Mouse (Mus musculus) telencephalon, adult 2 months (tissue): Measurements from ENCODE around the gene Cpm.
A peak's percentile ranks its signal among the peaks of the same experiment; 100 is the strongest.

Experiments used
- DNase-seq: peaks from one replicate; pipeline ENCODE4 v3.0.0-alpha.2; 2011; ENCODE audit warnings: low read depth, low spot score

The Cpm gene

DNA sequence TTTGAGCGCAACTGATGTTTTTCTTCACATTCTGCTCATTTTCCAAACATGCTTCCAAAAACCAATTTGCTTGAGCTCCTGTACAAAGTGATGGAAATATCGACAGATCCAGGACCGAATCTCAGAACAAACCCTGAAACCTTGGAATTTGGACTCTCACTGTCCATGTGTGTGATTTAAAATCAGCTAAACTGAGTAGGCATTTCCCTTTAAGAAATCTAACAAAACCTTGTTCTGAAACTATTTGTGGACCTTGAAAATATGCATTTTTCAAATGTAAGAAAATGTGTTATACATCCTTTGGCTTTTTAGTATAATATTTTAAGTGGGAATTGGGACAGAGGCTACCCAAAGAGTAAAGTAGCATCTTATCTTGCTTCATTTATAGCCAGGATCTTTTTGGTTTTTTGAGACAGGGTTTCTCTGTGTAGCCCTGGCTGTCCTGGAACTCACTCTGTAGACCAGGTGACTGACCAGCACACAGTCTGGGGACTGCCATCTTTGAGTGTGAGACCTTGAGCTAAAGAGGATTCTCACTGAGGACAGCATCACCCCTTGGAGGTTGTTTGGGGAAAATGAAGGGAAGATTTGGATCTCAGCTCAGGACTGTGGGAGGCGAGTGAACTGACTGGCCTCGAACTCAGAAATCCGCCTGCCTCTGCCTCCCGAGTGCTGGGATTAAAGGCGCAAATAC, 5.9 kb downstream of the Cpm start:
- DNase-seq, result no peak

DNA sequence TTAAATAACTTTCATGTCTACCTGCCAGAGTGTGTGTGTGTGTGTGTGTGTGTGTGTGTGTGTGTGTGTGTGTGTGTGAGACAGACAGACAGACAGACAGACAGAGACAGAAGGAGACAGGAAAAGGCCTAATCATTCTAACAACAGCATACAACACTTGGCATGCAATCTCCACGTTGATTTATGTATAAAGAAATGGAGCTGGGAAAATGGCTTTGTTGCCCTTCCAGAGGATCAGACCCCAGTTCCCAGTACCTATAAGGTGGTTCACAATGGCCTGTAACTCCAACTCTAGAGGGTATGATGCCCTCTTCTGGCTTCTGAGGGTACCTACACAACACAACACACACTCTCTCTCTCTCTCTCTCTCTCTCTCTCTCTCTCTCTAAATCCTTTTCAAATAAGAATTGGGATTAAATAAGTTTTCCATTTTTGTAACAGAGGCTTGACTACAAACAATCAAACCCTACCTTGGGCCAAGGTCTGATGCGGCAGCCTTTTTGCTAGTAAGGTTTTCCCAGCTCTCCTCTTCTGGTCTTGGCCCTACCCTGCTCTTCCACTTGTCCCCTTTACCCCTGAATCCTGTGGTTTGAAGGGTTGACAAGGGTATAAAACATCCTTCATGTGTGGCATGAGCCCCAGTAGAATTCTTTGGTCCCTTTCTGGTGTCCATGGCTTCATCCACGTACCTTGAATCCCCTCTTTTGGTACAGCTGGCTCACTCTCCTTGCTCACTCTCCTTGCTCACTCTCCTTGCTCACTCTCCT, 6.7 kb downstream of the Cpm start:
- no peak for DNase-seq

GRCm38 (mm10) chr10:117637062-117637744, 7.9 kb downstream of the Cpm start:
- no peak for DNase-seq

DNA sequence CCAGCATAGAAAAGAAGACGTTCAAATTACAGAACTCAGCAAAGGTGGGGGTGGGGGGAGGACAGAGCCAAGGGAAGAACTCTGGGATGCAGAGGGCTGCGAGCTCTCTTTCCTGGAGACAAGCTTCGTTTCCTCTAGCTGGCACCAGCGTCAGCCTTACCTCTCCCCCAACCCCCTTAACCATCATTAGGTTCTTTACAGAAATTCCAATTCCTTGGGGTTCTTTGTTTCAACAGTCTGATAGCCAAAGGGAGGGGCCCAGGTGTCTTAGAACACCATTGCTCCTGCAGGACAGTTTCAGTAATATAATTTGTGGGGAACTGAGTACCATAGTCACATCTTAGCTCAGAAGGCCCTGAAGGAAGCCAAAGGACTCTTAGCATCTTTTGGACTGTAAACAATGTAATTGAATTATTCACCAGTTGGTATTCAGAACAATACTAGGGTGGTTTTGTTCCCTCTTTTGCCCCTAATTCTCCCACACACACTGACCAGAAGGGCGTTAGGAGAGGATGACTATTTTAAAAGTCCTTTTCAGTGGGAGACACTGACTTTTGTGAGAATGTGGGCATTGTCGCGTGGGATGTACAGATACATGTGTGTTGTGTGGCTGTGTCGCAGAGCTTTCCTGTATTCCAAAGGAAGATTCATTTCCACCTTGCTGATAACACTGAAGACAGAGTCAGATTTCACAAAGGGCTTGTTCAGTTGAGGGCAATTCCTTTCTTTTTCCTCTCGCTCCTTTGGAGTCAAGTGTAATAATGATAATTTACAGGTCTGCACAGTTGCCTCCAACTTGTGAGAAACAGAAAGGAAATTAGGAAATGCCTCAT, 8.7 kb downstream of the Cpm start:
- no peak for DNase-seq

DNA sequence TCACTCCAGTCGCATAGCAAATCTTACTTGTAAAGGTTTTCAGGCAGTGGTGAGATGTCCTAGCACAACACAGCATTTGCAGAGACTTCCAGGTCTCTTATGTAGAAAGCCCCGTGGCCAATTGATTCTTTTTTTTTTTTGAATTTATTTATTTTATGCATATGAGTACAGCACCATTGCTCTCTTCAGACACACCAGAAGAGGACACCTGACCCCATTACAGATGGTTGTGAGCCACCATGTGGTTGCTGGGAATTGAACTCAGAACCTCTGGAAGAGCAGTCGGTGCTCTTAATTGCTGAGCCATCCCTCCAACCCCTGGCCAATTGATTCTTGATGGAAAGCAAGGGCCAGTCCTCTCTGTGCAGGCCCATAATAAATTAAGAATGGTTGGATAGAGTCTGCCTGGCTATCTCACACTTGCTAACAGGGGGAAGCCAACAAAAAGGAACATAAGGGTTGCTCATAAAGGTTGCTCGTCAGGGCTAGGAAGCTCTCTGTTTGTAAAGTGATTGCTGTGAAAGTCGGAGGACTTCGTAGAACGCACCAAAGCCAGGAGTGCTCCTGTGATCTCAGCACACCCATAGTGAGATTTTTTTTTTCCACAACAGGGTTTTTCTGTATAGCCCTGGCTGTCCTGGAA, 9.4 kb downstream of the Cpm start:
- DNase-seq, result no peak

GRCm38 (mm10) chr10:117639221-117639599, 9.9 kb downstream of the Cpm start:
- no peak for DNase-seq

GRCm38 (mm10) chr10:117639899-117640594, 10.7 kb downstream of the Cpm start:
- no peak for DNase-seq

GRCm38 (mm10) chr10:117640595-117641078, 11.3 kb downstream of the Cpm start:
- DNase-seq, result no peak

- DNase-seq, result no peak
Observed at GRCm38 (mm10) chr10:117641400-117642200, 12.3 kb downstream of the Cpm start.

GRCm38 (mm10) chr10:117642201-117642450, 12.8 kb downstream of the Cpm start:
- DNase-seq, result no peak

GRCm38 (mm10) chr10:117642491-117643262, 13.4 kb downstream of the Cpm start:
- DNase-seq, result no peak

- DNase-seq, result no peak
Observed at GRCm38 (mm10) chr10:117643302-117643701, 14.0 kb downstream of the Cpm start.

DNA sequence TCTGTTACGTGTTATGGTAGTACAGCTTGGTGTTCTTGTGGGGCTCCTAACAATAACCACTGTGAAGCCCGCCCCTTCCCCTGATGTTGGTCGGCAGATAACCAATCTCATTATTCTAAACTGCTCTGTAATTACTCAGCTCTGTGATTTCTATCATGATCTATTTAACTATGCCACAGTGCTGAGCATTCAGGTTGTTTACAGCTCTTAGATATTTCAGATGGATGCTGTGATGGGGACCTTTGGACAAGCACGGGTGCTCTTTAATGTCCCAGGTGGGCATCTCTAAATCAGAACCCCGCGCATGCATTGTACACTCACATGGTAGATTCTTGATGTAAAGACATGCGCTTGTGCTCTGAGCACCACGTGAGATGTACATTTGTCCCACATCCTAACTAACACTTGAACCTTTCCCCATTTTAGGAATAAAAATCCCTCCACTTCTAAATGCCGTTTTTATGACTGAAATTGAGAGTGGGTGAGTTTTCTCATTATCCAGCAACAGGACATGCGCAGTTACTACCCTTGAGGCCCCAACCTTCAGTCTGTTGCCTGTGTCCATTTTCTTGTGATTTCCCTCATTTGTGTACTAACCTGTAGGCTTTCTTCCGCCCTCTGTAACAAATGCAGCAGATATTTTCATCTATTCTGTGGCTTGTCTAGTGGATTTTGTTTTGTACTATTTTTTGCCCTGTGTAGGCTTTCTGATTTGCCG, 14.6 kb downstream of the Cpm start:
- DNase-seq, result no peak

DNA sequence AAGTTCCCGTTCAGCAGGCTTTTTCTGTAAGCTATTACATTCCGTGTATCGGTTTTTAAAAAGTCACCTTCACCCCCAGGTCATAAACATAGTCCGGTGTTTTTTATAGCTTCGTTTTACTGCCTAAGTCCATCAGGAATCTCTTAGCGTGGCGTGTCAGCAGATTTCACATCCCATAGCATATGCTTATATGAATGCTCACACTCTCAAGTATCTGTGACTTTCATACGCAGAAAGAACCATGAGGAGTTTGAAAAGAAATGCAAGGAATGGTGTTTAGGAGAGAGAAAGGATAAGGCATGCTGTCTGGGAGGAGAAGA, 15.1 kb downstream of the Cpm start:
- DNase-seq, result no peak

DNA sequence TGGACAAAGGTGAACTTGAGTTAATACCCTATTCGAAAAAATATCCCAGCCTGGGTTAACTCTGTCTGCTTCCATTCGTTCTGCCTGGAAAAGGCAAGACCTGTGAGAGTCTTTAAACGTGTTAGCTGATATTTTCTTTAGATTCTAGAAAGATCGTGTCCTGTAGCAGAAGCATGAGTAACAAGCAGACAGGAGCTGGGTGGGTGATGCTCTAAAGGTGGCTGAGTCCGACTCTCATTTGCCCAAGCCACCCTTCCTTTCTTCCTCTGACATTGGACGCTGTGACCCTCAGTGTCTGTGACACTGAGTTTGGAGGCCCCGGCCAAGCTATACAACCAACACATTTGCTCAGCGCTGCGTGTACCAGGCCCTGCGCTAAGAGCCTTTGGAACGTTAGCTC, 15.5 kb downstream of the Cpm start:
- DNase-seq, result no peak

DNA sequence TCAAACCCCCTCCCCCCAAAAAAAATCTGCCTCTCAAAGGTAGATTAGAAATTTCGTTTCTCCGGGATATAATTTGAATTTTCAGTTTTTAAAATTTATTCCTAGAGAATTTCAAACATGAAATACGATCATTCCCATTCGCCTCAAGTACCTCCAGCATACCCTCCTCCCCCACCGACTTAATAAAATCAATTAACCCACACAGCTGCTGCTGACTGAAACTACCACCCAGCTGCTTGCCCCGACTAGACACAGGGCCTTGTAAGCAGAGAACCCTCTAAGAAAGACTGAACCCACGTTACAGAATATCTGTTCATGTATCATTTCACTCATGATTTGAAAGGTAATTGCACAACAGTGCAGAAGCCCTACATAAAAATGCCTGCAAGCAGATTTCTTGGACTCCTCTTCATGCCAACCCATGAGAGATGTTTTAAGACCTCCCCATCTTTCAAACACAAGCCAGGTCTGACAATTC, 16.2 kb downstream of the Cpm start:
- no peak for DNase-seq

DNA sequence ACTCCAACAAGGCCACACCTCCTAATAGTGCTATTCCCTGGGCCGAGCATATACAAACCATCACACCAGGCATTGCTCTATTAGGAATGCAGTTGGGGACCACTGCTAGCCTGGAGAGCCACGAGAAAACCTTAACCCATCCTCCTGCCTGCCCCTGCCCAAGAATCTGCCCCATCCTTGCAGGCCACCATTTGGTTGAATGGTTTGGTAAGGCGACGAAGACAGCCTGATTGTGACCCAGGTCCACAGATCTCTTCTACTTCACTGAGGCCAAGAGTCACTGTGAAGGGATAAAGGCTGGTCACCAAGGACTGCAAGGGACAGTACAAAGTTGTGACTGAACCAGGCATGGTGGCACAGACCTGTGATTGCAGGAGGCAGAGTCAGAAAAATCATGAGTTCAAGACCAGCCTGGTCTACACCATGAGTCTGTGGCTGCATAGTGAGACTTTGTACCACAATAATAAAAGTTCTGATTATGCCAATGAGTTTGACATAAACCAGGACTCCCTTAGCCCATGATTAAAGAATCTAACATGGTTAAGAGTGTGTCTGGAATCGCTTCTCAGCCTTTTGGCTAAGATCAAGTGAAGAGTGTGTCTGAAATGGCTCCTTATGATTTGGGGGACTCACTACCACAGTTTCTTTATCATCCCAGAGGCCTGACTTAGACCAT, 17.3 kb downstream of the Cpm start:
- no peak for DNase-seq

DNA sequence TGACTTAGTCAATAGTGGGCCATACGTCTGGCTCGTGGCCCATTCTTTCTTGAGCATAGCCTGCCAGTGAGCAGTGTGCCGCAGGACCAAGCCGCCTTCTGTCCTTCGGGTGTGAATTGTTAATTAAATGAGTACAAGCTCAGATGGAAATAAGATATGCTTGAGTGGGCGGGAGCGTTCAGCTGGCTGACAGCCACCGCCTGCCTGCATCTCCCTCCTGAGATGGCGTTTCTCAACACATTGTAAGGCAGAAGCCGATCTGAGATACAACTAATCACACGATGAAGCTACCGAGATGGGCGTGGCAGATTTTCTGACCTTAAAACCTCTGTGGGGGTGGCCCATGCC, 17.8 kb downstream of the Cpm start:
- peak; percentile 50 for DNase-seq
